Mouse (Mus musculus) adrenal gland, adult 2 months (tissue): ENCODE data around the gene Tipin. TPM values are rescaled to one million over a fixed set of nuclear protein-coding genes. Genes with fewer than 3 reads are reported as not detected.
A peak's percentile ranks its signal among the peaks of the same experiment; 100 is the strongest.
"Not testable (repeated sequence)": the region's sequence is repeated elsewhere in the genome, so short reads cannot be mapped to it uniquely, and the experiment has no call there.

Experiments
- DNase-seq: peaks from one replicate; pipeline ENCODE4 v3.0.0; 2021
- long read RNA-seq: library from polyadenylated mRNA; stranded (forward); transcript quantifications from one replicate; pipeline ENCODE4 v2.0.0, GENCODE M21; 2021
- polyA plus RNA-seq: library from polyadenylated mRNA; depleted of rRNA; stranded (reverse); fragments of >200 nt; gene quantifications from 2 replicates; pipeline ENCODE4 v1.2.3, GENCODE M21; 2012; rRNA removed
- total RNA-seq, 2 experiments: library from RNA; stranded (reverse); gene quantifications; 2 replicates each; pipeline ENCODE4 v1.2.3; 2021

Gene Tipin
- total RNA-seq (10 to 100 TPM; 10.2 to 27.9 TPM), polyA plus RNA-seq (0.19 and 0.48 TPM in 2 replicates)
- long read RNA-seq, partial matches to known transcripts = 1 of 22 reads
- long read RNA-seq, other reads (novel, unspliced or antisense) = 20 of 22 reads

DNA sequence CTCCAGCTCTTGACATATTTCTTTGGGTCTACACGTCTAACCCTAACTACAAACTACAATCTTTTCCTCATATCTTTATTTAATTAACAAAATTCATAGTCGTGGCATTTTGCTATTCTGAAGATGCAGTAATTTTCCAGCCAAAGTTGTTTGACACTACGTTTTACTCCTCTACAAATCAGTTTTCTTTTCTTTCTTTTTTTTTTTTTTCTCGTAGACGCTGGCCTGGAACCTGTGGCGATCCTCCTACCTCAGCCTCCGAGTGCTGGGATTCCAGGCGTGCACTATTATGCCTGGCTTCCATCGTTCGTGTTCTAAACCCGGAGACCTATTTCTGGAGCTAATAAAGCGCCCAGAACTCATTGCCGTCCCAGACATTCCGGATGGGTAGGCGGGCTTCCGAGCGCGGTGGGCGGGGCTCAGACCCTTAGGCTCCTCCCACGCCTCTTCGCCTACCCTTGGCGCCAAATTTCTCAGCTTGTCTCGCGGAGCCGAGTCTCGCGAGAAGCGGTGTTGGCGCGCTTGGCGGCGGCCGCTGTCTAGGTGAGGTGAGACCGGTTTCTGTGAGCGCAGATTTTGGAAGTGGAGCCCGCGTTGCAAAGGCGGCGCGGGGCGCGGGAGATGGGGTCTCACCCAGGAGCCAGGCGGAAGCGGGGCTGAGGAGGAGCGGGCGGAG is at the start of gene Tipin:
Gene Tipin (plus strand): TSS at position 477 of the 676 bp plus-strand sequence.
- peak; percentile 96 for DNase-seq

DNA sequence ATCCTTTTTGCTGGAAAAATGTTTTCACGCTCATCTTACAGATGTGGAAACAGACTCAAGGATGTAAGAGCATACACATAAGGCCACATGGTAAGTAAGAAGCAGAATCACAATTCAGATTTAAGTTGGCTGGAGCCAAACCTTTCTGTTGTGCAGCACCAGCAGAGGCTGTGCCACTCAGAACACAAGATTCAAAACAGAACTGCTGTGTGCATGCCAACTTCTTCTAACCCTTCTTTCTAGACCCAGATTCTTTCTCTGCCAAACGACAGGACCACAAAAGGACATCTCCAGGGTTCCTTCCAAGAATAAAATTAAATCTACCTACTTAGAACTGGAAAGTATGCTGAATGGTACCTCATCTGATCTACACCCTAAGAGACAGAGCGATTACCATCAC is 49.7 kb upstream of the Tipin start:
- no peak for DNase-seq

DNA sequence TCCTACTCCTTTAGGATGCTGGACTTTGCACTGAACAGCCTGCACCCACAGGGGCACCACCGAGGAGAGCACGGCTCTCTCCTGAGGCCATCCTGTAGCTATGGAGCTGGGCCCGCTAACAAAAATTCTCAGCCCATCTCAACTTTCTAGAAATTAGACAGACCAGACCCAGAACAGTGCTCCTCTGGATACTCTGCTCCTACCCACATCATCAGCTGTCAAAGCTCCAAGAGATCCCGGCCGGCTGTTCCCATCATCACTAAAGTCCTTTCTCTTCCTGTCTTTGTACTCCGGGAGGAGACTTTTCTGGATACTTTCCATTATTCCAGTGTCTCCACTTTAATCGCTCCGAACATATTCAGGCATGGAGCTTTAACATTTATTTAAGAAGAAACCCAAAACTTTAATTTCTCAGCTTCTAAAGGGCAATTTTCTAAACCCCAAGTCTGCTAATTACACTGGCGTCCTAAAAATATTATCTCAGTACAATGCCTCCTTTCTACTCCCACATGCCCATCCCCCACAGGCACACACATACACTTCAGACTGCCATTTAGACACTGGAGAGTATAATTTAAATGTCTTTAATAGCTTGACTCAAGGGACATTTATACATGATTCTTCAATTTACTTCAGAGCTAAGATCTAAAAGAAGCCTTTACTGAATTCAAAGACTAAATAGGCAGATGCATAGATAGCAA is 49.0 kb upstream of the Tipin start:
- DNase-seq = no peak

DNA sequence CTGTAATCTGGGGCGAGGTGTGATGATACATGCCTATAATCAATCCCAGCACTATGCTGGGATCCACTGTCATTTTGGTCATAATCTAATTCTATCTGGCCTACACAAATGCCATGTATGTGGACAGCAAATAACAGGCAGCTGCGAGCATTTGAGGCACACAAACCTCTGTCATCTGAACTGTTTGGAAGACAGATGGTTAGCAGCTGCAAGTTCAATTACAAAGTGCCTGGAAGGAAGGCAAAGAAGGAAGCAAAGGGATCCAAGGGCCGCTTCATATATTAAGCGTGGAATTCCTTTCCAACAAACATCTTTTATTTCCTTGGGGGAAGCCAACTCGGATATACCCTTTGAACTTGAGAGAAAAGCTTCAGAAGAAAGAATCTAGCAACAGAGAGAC is 47.7 kb upstream of the Tipin start:
- no peak for DNase-seq

DNA sequence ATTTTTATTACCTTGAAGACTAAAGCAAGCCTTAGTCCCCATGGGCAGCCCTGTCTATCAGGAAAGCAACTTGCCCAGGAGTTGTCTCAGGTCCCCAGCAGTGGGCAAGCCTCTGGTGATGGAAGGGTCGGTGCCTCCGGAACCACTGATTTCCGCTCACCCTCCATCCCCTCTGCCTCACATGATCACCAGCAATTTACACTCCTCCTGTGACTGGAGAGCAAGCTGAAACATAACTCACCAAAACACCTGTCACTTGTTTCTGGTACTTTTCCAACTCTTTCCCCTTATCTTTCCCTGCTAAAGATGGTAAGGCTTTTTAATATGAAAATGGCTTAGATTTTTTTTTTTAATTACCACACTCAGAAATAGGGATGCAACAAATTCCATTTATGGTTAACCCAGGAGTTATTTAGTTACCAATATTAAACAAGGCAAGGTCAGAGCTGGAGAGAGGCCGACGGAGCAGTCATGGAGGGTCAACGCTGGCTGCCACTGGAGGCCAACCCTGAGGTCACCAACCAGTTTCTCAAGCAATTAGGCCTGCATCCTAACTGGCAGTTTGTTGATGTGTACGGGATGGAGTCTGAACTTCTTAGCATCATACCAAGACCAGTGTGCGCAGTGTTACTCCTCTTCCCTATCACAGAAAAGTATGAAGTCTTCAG is 46.5 kb upstream of the Tipin start, which contains the start of gene Uchl4:
Gene Uchl4 (plus strand): TSS at position 434 of the 668 bp plus-strand sequence.
- no peak for DNase-seq

DNA sequence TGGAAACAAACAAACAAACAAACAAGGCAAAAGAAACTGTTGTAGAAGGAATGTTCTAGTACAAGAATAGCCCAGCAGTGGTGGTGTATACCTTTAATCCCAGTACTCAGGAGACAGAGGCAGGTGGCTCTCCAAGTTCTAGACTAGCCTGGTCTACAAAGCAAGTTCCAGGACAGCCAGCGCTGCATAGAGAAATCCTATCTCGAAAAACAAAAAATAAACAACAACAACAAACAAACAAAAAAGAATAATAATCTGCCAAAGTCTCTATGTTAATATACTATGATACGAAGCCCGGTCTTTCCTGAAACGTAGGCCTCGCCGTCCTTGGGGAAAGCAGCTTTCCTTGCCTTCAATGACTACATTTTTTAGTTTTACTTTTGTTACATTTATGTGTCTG is 45.3 kb upstream of the Tipin start:
- DNase-seq = no peak

DNA sequence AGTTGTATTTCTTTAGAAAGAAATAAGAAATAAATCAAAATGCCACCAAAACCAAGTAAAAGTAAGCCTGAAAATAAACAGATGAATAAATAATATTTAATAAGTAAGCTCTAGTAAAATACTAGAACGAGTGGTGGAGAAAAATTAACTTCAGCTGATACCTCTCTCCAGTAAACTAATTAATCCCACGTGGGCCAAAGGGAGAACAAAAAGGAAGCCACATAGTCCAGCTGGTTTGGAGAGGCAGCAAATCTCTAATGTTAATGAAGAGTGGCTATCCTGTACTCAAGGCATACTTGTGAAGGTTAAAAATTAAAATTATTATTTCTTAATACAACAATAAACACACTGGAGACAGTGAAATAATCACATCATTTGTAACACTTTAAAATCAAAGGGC is 41.3 kb upstream of the Tipin start:
- no peak for DNase-seq

DNA sequence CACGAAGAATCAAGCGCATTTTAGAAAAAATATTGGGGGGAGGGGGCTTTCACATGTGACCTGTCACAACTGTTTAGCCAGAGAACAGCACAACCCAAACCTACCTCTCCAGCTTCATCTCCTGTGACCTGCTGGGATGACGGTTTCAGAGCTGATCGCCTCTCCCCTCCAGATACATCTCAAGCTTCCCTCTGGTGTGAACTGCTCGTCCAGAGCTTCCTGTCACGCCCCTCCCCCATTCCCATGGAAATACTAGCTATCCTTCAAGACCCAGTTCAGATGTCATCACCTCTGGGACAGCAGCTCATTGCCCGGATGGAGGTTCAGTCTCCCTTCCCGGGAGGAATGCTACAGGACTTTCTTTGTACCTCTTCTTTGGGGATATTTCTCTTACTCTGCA is 40.7 kb upstream of the Tipin start:
- DNase-seq = no peak

DNA sequence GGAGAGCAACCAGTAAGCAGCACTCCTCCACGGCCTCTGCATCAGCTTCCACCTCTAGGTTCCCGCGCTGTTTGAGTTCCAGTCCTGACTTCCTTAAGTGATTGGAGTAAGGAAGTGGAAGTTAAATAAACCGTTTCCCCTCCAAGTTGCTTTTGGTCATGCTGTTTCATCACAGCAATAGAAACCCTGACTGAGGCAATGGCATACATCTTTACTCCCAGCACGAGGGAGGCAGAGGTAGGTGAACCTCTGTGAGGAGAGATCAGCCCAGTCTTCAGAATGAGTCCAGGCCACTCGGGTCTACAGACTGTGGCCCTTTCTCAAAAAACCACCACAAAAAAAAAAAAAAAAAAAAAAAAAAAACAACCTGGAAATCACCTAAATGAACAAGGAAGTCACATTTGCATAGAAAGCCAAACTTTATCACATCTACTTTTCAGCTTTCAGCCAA is 39.0 kb upstream of the Tipin start:
- no peak for DNase-seq

DNA sequence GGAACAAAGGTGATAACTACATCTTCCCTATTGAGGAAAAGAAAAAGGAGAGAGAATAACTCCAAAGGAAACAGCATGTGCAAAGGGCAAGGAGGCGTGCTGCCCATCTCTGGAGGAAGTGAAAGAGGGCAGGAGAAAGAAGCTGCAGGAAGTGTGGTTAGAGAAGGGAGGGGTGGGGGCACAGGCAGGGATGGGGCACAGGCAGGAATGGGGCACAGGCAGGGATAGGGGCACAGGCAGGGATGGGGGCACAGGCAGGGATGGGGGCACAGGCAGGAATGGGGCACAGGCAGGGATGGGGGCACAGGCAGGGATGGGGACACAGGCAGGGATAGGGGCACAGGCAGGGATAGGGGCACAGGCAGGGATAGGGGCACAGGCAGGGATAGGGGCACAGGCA is 32.0 kb upstream of the Tipin start:
- no peak for DNase-seq

DNA sequence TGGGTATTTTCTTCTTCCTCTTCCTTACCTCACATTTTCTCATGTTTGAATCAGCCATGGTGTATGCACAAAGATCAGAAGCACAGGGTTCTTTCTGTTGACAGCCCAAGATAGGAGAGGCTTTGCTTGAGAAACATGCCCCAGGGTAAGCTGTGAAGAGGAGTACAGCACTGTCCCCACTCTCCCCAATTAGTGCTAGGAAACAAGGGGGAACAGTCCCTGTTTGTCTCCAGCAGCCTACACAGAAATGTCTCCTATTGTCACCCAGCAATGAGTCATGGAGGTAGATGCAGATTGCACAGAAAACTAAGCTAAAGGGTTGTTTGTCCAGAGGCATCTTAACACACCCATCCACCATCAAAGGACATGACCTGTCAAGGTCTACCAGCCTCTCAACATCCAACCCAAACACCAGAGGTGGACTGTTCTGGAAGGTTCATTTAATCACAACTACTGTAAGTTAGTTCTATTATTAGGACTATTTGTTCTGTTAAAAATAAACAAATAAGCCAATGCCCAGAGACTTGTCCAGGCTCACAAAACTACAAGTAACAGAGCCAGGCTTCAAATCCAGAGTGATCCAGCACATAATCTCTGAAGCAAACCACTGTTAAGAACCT is 31.2 kb upstream of the Tipin start:
- DNase-seq = no peak

DNA sequence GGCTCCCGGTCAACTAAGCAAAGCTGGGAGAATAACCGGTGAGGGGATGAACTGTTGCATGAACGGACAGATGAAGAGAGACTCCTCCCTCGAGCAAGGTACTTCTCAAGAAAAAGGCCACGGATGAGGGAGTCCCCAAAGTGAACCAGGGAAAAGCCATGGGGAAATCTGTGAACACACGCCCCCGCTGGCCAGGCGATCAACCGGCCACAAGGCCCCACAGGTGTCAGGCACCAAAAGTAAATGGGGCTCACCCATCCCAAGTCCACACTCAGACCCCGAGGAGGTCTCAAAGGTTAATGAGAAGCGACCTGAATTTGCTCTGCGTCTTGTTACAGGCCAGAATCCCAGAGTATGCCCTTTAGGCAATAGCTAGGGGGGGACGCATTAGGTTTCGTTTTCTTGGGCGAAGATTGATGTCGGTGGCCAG is 28.8 kb upstream of the Tipin start:
- no peak for DNase-seq

DNA sequence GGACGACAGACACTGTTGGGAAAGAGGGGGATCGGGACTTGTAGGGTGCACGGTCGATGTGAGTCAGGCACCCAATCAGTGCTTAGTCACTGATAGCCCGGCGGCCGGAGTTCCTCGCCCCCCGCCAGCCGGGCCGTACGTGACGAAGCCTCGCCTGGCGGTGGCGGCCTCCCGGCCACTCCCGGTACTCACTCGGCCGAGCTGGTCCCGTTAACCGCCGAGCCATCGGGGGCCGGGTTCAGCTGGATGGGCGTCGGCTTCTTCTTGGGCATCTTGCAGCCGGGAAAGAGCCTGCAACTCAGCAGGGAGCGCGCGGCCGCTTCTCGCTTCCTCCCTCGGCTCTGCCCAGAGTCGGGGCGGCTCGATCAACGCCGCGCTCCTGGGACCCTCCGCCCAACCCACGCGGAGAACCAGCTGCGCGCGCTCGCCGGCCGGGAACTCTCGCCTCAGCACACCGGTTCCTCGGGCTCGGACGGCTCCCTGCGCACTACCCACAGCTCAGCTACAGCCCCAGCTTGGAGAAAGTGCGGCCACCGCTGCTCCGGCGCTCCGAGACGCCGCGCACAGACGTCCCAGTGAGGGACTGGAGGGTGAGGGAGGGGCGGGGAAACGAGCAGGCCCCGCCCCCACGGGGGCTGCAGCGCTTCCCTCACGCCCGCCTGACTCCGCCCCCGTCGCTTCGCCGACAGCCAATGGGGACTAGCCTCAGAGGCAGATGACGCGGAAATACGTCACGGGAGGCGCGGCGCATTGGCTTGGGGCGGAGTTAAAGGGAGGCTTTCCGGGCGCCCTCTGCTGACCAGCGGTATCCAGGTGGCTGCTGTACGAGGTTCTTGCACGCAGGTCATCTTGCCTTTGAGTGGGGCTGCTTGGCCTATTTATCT is 28.1 kb upstream of the Tipin start, which contains the start of gene Map2k1:
Gene Map2k1 (minus strand): TSS at position 611 of the 884 bp plus-strand sequence.
- DNase-seq = peak; percentile 100

DNA sequence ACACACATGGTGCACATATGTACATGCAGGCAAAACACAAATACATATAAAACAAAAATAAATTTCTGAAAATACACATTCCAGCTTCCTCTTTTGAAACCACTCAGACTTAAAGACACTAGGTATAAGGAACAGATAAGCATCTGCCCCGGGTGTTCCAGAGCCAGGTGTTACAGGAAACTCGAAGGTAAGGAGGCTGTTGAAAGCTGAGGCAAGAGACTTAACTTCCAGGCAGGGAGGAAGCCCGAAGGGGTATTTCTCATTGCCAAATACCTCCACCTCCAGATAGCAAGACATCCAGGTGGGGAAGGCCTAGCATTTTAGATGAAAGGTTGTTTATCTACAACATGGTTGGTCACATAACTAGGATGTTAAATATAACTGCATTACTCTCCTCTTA is 26.0 kb upstream of the Tipin start:
- DNase-seq = no peak

DNA sequence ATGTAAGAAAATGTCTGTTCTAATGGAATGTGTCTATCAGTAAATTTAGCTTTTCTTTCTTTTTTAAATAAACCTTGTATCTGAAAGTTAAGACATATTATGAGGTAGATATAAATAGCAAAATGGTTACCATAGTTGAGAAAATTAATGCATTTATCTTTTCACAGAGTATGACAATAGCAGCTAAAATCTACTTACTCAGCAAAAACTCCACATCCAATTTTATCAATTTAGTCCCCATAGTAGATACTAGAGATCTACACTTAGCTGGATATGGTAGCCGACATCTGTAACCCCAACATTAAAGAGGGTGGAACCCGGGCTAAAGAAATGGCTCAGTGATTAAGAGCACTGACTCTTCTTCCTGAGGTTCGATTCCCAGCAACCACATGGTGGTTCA is 25.2 kb upstream of the Tipin start:
- no peak for DNase-seq

DNA sequence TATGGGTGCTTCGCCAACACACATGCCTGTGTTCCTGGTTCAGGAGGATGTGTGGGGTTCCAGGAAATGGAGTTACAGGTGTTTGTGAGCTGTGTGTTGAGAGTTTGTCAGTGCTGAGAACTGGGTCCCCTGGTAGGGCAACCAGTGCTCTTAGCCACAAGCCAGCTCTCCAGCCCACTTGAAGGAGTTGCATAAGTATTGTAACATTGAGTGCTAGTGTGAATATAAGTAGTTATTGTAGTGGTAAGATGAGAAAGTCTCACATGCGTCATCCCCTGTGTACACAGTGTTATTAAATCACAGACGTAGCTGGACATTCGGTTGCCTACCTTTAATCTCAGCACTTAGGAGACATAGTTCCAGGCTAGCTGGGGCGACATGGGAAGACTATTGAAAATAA is 21.5 kb upstream of the Tipin start:
- no peak for DNase-seq

DNA sequence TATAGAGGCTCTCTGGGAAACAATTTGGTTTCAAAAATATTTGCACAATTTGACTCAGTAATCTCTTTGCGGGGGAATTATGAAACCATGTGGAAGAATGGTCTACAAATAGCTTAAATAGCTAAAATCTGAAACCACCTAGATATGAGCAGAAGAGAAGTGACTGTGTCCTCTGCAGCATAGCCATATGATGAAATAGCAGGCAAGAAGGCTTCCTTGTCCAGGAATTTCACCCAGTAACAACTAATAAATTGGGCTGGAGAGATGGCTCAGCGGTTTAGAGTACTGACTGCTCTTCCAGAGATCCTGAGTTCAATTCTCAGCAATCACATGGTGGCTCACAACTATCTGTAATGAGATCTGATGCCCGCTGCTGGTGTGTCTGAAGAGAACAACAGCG is 20.4 kb upstream of the Tipin start:
- no peak for DNase-seq

DNA sequence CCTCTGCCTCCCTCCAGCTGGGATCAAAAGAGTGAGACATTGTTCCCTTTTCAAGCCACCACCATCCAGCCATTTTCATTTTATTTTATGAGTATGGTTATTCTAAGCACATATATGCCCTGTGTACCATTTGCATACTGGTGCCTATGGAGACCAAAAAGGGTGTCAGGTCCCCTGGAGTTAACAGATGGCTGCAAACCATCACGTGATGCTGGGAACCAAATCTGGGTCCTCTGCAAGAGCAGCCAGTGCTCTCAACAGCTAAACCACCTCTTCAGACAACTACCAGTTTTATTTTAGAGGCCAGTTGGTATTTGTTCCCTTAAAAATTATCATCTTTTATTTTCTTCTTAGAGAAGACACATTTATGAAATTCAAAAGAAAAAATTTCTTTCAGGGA is 16.6 kb upstream of the Tipin start:
- no peak for DNase-seq

DNA sequence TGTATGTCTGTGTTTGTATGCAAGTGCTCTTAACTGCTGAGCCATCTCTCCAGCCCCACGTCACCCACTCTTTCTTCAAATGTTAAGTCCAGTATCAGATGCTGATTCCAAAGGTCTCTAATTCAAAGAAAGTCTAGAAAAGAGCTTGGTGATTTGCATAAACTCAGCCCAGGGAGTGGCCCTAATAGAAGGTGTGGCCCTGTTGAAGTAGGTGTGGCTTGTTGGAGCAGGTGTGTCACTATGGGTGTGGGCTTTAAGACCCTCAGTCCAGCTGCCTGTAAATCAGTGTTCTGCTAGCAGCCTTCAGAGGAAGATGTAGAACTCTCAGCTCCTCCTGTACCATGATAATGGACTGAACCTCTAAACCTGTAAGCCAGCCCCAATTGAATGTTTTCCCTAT is 14.2 kb upstream of the Tipin start:
- DNase-seq = no peak

DNA sequence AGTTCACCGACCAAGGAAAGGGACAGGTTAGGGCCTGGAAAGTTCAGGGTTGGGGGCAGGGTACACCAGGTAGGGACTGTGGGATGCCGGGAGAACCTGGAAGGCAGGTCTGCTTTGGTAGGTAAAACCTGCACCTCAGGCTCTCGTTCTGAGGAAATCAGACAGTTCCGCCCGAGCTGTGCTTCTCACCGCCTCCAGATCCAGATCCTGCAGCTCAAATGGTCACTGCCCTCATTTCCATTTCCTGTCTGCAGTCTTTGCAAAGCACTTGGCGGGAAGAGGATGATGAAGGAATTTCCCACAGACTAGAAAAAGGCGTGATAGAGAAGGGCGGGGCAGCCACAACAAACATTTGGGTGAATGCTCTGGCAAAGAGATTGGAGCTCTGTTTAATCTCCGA is 13.2 kb upstream of the Tipin start:
- DNase-seq = no peak

DNA sequence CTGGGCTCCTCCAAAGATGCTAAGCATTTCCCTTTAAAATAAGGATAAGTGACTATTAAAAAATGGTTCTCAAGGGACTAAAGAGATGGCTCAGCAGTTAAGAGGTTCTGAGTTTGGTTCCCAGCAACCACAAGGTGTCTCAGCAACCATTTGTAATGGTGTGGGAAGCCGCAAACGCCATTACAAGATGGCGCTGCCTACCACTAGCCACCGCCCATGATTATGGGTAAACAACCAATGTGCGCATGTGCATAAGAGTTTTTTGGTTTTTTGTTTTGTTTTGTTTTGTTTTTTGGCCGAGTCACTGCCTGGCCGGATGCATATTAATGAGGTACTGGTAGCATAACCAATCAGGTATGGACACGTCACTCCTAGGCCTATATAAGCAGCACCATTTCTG is 12.5 kb upstream of the Tipin start:
- not testable (repeated sequence) for DNase-seq
